Mouse (Mus musculus) megakaryocyte, embryonic 14.5 days (primary cell): ENCODE measurements around the gene Hnrnpul1.

Experiments used
- FLI1 ChIP-seq: IDR thresholded peaks from 2 replicates; pipeline ENCODE4 v1.6.1; 2012; ENCODE audit warnings: low read length, inconsistent platforms, mixed read lengths
- GATA1 ChIP-seq: IDR thresholded peaks from 3 replicates; pipeline ENCODE4 v1.6.1; 2012; ENCODE audit warnings: mixed read lengths, low read length, inconsistent platforms, borderline replicate concordance

GRCm38 (mm10) chr7:25680514-25681258 is 73.9 kb downstream of the Hnrnpul1 start, which contains the start of gene B9d2:
- TF ChIP-seq FLI1, result 0 out of 2 replicates have a peak, but pooled peaks have one; percentile 47
- peak; percentile 51; the same call in 1 of the 3 replicates for TF ChIP-seq GATA1
